Mouse (Mus musculus): Measurements from ENCODE around the gene Sirt3. TPM values are rescaled to one million over a fixed set of nuclear protein-coding genes. Genes with fewer than 3 reads are reported as not detected.

Gene Sirt3
- polyA plus RNA-seq, 1 experiment from 2014 or later = 29.4 TPM

GRCm38 (mm10) chr7:140843806-140844205 lies 38.3 kb downstream of the Sirt3 start:
- H3K27ac ChIP-seq = no peak overlapping the region
- no peak for ATAC-seq
- no peak overlapping the region for H3K9ac ChIP-seq
- H3K4me2 ChIP-seq = no peak overlapping the region
- H3K36me3 ChIP-seq (ENCODE audit: poor library complexity, severe bottlenecking) = no peaks in the 10 kb centered on the region
- peaks cover 4% of the 10 kb centered on the region; the same call in 1 of the 2 replicates for H3K4me1 ChIP-seq
- no peak overlapping the region for H3K4me3 ChIP-seq
- 80% methylated on average over 7 of the region's 7 CpGs for WGBS
- peaks cover 45% of the 10 kb centered on the region for H3K27me3 ChIP-seq
- H3K9me3 ChIP-seq (replicated peaks) = no peaks in the 10 kb centered on the region

GRCm38 (mm10) chr7:140840750-140841735 lies 41.1 kb downstream of the Sirt3 start:
- Histone ChIP-seq H3K36me3 (ENCODE audit: poor library complexity, severe bottlenecking) (no peaks in the 10 kb centered on the region), H3K27me3 (peaks cover 44% of the 10 kb centered on the region), H3K4me1 (no peaks in the 10 kb centered on the region; the same call in 1 of the 2 replicates), H3K9me3 (replicated peaks) (no peaks in the 10 kb centered on the region), H3K27ac (no peak overlapping the region), H3K9ac (no peak overlapping the region), H3K4me2 (no peak overlapping the region), H3K4me3 (no peak overlapping the region)
- WGBS = 42% methylated on average over 19 of the region's 19 CpGs
- ATAC-seq = no peak

- no peak for ATAC-seq
- WGBS = 65% methylated on average over 5 of the region's 5 CpGs
- H3K27me3 ChIP-seq = peaks cover 40% of the 10 kb centered on the region
Measured at GRCm38 (mm10) chr7:140839556-140839955, 42.6 kb downstream of the Sirt3 start.

GRCm38 (mm10) chr7:140836243-140837115 lies 45.6 kb downstream of the Sirt3 start:
- 85% methylated on average over 9 of the region's 9 CpGs for WGBS
- Histone ChIP-seq H3K27me3 (peaks cover 16% of the 10 kb centered on the region; the same call in 1 of the 2 replicates), H3K4me1 (no peaks in the 10 kb centered on the region), H3K4me3 (no peak overlapping the region), H3K9me3 (replicated peaks) (no peaks in the 10 kb centered on the region), H3K27ac (no peak overlapping the region), H3K36me3 (ENCODE audit: poor library complexity, severe bottlenecking) (no peaks in the 10 kb centered on the region), H3K9ac (no peak overlapping the region), H3K4me2 (no peak overlapping the region)
- ATAC-seq = no peak

More at GRCm38 (mm10) chr7:140839556-140839955, 42.6 kb downstream of the Sirt3 start:
- H3K9me3 ChIP-seq (replicated peaks) = no peaks in the 10 kb centered on the region
- H3K4me3 ChIP-seq = no peak overlapping the region
- H3K36me3 ChIP-seq (ENCODE audit: poor library complexity, severe bottlenecking) = no peaks in the 10 kb centered on the region
- no peak overlapping the region for H3K9ac ChIP-seq
- no peak overlapping the region for H3K27ac ChIP-seq
- H3K4me1 ChIP-seq = no peaks in the 10 kb centered on the region
- no peak overlapping the region for H3K4me2 ChIP-seq

- no peak for ATAC-seq
- no peaks in the 10 kb centered on the region for H3K4me1 ChIP-seq
- WGBS = 78% methylated on average over 2 of the region's 2 CpGs
- H3K36me3 ChIP-seq (ENCODE audit: poor library complexity, severe bottlenecking) = no peaks in the 10 kb centered on the region
- H3K27ac ChIP-seq = no peak overlapping the region
- H3K4me2 ChIP-seq = no peak overlapping the region
- no peaks in the 10 kb centered on the region for H3K9me3 ChIP-seq (replicated peaks)
- H3K27me3 ChIP-seq = peaks cover 8% of the 10 kb centered on the region; the same call in 1 of the 2 replicates
- H3K9ac ChIP-seq = no peak overlapping the region
- H3K4me3 ChIP-seq = no peak overlapping the region
Measured at GRCm38 (mm10) chr7:140835758-140836087, 46.4 kb downstream of the Sirt3 start.

GRCm38 (mm10) chr7:140834968-140835757 lies 46.9 kb downstream of the Sirt3 start, which contains the start of gene Urah:
TSS of gene Urah (plus strand) at chr7:140835018.
- no peaks in the 10 kb centered on the region for H3K4me1 ChIP-seq
- 50% methylated on average over 20 of the region's 20 CpGs for WGBS

GRCm38 (mm10) chr7:140833341-140833740 lies 48.8 kb downstream of the Sirt3 start:
- H3K4me2 ChIP-seq = no peak overlapping the region
- H3K9ac ChIP-seq = no peak overlapping the region
- 85% methylated on average over 4 of the region's 4 CpGs for WGBS
- H3K27ac ChIP-seq = no peak overlapping the region
- H3K9me3 ChIP-seq (replicated peaks) = no peaks in the 10 kb centered on the region
- H3K4me1 ChIP-seq = no peaks in the 10 kb centered on the region
- H3K27me3 ChIP-seq = no peaks in the 10 kb centered on the region
- H3K4me3 ChIP-seq = no peak overlapping the region
- no peaks in the 10 kb centered on the region for H3K36me3 ChIP-seq (ENCODE audit: poor library complexity, severe bottlenecking)
- ATAC-seq = no peak

More at GRCm38 (mm10) chr7:140834968-140835757, 46.9 kb downstream of the Sirt3 start, which contains the start of gene Urah:
- no peaks in the 10 kb centered on the region for H3K36me3 ChIP-seq (ENCODE audit: poor library complexity, severe bottlenecking)
- peaks cover 5% of the 10 kb centered on the region; the same call in 1 of the 2 replicates for H3K27me3 ChIP-seq
- H3K27ac ChIP-seq = no peak within 1 kb of the TSS
- H3K9me3 ChIP-seq (replicated peaks) = no peaks in the 10 kb centered on the region
- no peak within 1 kb of the TSS for H3K4me2 ChIP-seq
- ATAC-seq = no peak
- no peak within 1 kb of the TSS for H3K9ac ChIP-seq
- H3K4me3 ChIP-seq = no peak within 1 kb of the TSS

GRCm38 (mm10) chr7:140831447-140831846 lies 50.7 kb downstream of the Sirt3 start:
- no peak for ATAC-seq
- 74% methylated on average over 6 of the region's 6 CpGs for WGBS
- no peak overlapping the region for H3K4me3 ChIP-seq
- H3K27me3 ChIP-seq = 0 out of 2 replicates have a peak, but pooled peaks cover 4% of the 10 kb centered on the region
- H3K36me3 ChIP-seq (ENCODE audit: poor library complexity, severe bottlenecking) = no peaks in the 10 kb centered on the region
- H3K9me3 ChIP-seq (replicated peaks) = no peaks in the 10 kb centered on the region
- H3K4me2 ChIP-seq = no peak overlapping the region
- no peak overlapping the region for H3K9ac ChIP-seq
- no peaks in the 10 kb centered on the region for H3K4me1 ChIP-seq
- no peak overlapping the region for H3K27ac ChIP-seq

GRCm38 (mm10) chr7:140828171-140828881 lies 53.8 kb downstream of the Sirt3 start:
- Histone ChIP-seq H3K9me3 (replicated peaks) (no peaks in the 10 kb centered on the region), H3K4me2 (no peak overlapping the region), H3K4me1 (no peaks in the 10 kb centered on the region), H3K27me3 (0 out of 2 replicates have a peak, but pooled peaks cover 6% of the 10 kb centered on the region), H3K27ac (no peak overlapping the region), H3K4me3 (no peak overlapping the region), H3K36me3 (ENCODE audit: poor library complexity, severe bottlenecking) (no peaks in the 10 kb centered on the region), H3K9ac (no peak overlapping the region)
- 43% methylated on average over 8 of the region's 8 CpGs for WGBS
- no peak for ATAC-seq

GRCm38 (mm10) chr7:140822731-140823130 lies 59.4 kb downstream of the Sirt3 start:
- Histone ChIP-seq H3K27ac (no peak overlapping the region), H3K9ac (no peak overlapping the region), H3K9me3 (replicated peaks) (no peaks in the 10 kb centered on the region), H3K4me3 (no peak overlapping the region), H3K4me1 (peaks cover 10% of the 10 kb centered on the region; the same call in 1 of the 2 replicates), H3K27me3 (0 out of 2 replicates have a peak, but pooled peaks cover 6% of the 10 kb centered on the region), H3K4me2 (no peak overlapping the region), H3K36me3 (ENCODE audit: poor library complexity, severe bottlenecking) (no peaks in the 10 kb centered on the region)
- WGBS = 91% methylated on average over 4 of the region's 4 CpGs
- no peak for ATAC-seq
